8 mouse cellular contexts compared by ENCODE assay signal in the genomic region with DNA sequence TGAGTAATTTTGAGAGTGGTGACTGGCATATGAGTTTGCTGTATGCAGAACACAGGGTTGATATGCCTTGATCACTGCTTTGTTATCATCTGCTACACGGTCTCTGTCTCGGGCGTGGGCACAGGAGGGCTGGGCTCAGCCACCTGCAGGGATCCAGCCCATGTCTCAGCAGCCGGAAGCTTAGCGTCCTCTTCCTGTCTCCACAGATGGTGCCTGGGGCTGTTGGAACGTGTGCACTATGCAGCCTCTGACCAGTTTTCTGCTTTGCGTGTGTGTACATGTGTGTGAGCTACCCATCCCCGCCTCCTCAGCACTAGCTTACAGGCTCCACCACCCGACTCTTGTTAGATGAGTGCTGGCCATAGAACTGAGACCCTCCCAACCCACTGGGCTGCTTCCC.
DNase-seq lines count a peak whose midpoint lies in the region; ATAC-seq lines count a peak whose summit lies in the region.

No protein-coding gene starts in this region.

- H3K9me3 ChIP-seq in heart, embryonic 14.5 days (ENCODE audit: control insufficient read depth, low read length) = no peaks in the 10 kb centered on the region
- no peaks in the 10 kb centered on the region for H3K9me3 ChIP-seq in forebrain, embryonic 15.5 days
- no peaks in the 10 kb centered on the region for H3K9me3 ChIP-seq in liver, embryonic 12.5 days (replicated peaks)
- H3K9me3 ChIP-seq in stomach, embryonic 15.5 days = no peaks in the 10 kb centered on the region

- H3K9ac ChIP-seq in heart, embryonic 14.5 days (ENCODE audit: low read length) = peak overlapping the region; percentile 41; the same call in 1 of the 2 replicates
- peak overlapping the region; percentile 42; the same call in 1 of the 2 replicates for H3K9ac ChIP-seq in forebrain, embryonic 15.5 days (replicated peaks)
- H3K9ac ChIP-seq in liver, embryonic 12.5 days = peak overlapping the region; percentile 36
- no peak overlapping the region for H3K9ac ChIP-seq in stomach, embryonic 15.5 days

- peaks cover 23% of the 10 kb centered on the region for H3K36me3 ChIP-seq in heart, embryonic 14.5 days (ENCODE audit: control insufficient read depth, insufficient read depth, low read length)
- no peaks in the 10 kb centered on the region for H3K36me3 ChIP-seq in forebrain, embryonic 15.5 days
- H3K36me3 ChIP-seq in liver, embryonic 12.5 days = peaks cover 21% of the 10 kb centered on the region
- H3K36me3 ChIP-seq in stomach, embryonic 15.5 days = peaks cover 9% of the 10 kb centered on the region; the same call in 1 of the 2 replicates

- peak overlapping the region; percentile 77 to 81 for H3K27ac ChIP-seq in heart, embryonic 14.5 days (replicated peaks in 1 of 2; ENCODE audit: control insufficient read depth in 1 of 2, insufficient read depth in 1 of 2, low read depth in 2 of 2, low read length in 2 of 2)
- H3K27ac ChIP-seq in forebrain, embryonic 15.5 days (replicated peaks) = peak overlapping the region; percentile 97
- H3K27ac ChIP-seq in liver, embryonic 12.5 days = peak overlapping the region; percentile 78
- H3K27ac ChIP-seq in stomach, embryonic 15.5 days = peak overlapping the region; percentile 78

- peaks cover 37 to 51% of the 10 kb centered on the region in 2 experiments for H3K4me1 ChIP-seq in heart, embryonic 14.5 days (ENCODE audit: control insufficient read depth in 2 of 2, insufficient read depth in 2 of 2, low read length in 2 of 2)
- peaks cover 54% of the 10 kb centered on the region for H3K4me1 ChIP-seq in forebrain, embryonic 15.5 days
- H3K4me1 ChIP-seq in liver, embryonic 12.5 days = peaks cover 32% of the 10 kb centered on the region
- H3K4me1 ChIP-seq in stomach, embryonic 15.5 days = peaks cover 30% of the 10 kb centered on the region

- no peaks in the 10 kb centered on the region for H3K27me3 ChIP-seq in heart, embryonic 14.5 days (ENCODE audit: control insufficient read depth, insufficient read depth, low read length)
- no peaks in the 10 kb centered on the region for H3K27me3 ChIP-seq in forebrain, embryonic 15.5 days
- H3K27me3 ChIP-seq in liver, embryonic 12.5 days (replicated peaks) = no peaks in the 10 kb centered on the region
- H3K27me3 ChIP-seq in stomach, embryonic 15.5 days (replicated peaks) = no peaks in the 10 kb centered on the region

- 63% methylated on average over 9 of the region's 9 CpGs for WGBS in heart, embryonic 14.5 days
- WGBS in forebrain, embryonic 15.5 days = 29% methylated on average over 9 of the region's 9 CpGs
- WGBS in liver, embryonic 12.5 days (ENCODE audit: insufficient replicate concordance) = 25% methylated on average over 9 of the region's 9 CpGs
- 50% methylated on average over 9 of the region's 9 CpGs for WGBS in stomach, embryonic 15.5 days

- H3K4me2 ChIP-seq in heart, embryonic 14.5 days (ENCODE audit: low read length) = peak overlapping the region; percentile 23; the same call in 1 of the 2 replicates
- H3K4me2 ChIP-seq in forebrain, embryonic 15.5 days (replicated peaks) = peak overlapping the region; percentile 33
- peak overlapping the region; percentile 64 for H3K4me2 ChIP-seq in liver, embryonic 12.5 days
- H3K4me2 ChIP-seq in stomach, embryonic 15.5 days = peak overlapping the region; percentile 26; the same call in 1 of the 2 replicates

- DNase-seq in heart, adult 18-20 months = no peak
- DNase-seq in layer of hippocampus, adult 18-20 months (ENCODE audit: low spot score in 2 of 2) = no peak
- no peak for DNase-seq in lung, postnatal 25 days (ENCODE audit: low spot score)

- ATAC-seq in heart, embryonic 14.5 days (ENCODE audit: insufficient number of reproducible peaks, insufficient read depth, low FRiP score, low read depth) = no peak
- peak; percentile 92 for ATAC-seq in activated CD4-positive, CD25-positive, alpha-beta regulatory T cell, adult 4 months
- peak; percentile 46 for ATAC-seq in forebrain, embryonic 15.5 days (replicated peaks)
- ATAC-seq in liver, embryonic 12.5 days = peak; percentile 78
- peak; percentile 34; the same call in 1 of the 2 replicates for ATAC-seq in stomach, embryonic 15.5 days (ENCODE audit: insufficient read depth, low FRiP score, low read depth)

- no peak overlapping the region for H3K4me3 ChIP-seq in heart, embryonic 14.5 days (ENCODE audit: control insufficient read depth in 1 of 2, insufficient read depth in 1 of 2, low read depth in 1 of 2, low read length in 2 of 2)
- no peak overlapping the region for H3K4me3 ChIP-seq in forebrain, embryonic 15.5 days
- peak overlapping the region; percentile 26 for H3K4me3 ChIP-seq in liver, embryonic 12.5 days
- no peak overlapping the region for H3K4me3 ChIP-seq in stomach, embryonic 15.5 days (replicated peaks)
